Mouse (Mus musculus) cerebellum, postnatal 4 days (tissue): ENCODE results near the gene Fbxo27.
"Not testable (repeated sequence)": the region's sequence is repeated elsewhere in the genome, so short reads cannot be mapped to it uniquely, and the experiment has no call there.

Experiments used
- DNase-seq, 2 experiments: peaks; one replicate each; pipeline ENCODE4 v3.0.0; 2022; ENCODE audit warnings: low spot score in 2 of 2, mixed read lengths in 1 of 2

Fbxo27 gene

DNA sequence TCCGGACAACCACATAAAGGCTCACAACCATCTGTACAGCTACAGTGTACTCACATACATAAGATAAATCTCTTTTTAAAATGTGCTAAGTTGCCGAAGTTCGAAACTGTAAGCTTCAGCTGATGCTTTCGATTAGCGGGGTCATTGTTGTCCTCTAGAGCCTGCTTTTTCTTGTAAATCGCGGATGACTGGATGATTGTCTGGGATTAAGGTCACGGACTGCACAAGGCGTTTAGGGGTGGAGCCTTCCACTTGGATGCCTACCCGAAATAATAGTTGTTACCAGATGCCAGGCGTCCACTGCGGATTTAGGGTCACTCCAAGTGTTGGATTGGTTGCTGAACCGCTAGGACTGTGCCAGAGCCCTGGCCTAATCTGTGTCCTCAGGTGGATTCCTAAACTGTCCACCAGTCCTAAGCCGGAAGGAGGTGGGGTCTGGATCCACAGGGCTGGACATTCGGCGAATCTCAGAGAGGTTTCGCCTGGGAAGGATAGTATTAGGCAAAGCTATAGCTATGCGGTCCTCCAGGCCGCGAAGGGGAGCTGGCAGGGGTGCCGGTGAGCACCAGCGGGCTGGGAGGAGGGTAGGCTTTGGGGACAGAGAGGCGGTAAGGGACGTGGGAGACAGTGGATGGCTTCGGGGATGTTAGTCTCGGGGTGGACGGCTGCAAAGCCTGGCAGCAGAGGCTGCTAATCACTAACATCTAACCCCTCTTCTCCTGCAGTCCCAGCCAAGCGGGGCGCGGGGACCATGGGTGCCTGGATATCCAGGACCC, at the start of gene Fbxo27:
Gene Fbxo27 (plus strand): TSS at position 305 of the 776 bp plus-strand sequence.
- no peak for DNase-seq

DNA sequence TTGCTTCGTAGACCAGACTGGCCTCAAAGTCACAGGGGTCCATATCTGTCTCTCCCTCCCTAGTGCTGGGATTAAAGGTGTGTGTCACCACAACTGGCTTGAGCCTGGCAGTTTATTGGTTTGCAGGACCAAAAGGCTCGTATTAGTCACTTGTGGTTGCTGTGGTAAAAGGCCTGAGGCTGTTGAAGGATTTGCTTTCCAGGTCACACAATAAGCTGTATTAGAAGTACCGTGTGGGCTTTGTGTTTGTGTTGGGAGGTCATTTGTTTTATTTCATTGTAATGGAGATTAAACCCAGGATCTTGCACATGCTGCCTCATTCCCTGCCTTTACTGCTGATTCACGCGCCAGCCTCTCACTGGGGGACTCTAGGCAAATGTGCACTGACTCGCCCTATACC, 47.3 kb upstream of the Fbxo27 start:
- no peak for DNase-seq

DNA sequence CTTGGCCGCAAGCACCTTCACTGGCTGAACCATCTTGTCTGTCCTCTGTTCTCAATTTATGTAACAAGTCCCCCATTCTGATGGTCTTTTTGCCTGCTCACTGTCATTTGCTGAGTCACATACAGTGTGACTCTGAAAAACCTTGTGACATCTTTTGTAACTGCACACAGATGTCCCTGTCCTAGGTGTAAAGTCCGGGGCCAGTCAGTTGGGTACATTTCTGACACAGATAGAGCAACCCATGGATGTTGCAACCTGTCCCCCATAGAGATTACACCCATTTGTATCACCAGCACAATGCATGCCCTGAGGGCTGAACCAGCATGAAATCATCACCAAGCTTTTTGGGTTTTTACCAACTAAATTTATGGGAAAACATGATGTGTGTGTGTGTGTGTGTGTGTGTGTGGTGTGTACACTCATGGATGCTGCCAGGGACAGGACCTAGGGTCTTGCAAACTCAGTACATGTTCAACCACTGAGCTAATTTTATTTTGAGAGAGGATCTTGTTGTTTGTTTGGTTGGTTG, 46.6 kb upstream of the Fbxo27 start:
- no peak for DNase-seq

DNA sequence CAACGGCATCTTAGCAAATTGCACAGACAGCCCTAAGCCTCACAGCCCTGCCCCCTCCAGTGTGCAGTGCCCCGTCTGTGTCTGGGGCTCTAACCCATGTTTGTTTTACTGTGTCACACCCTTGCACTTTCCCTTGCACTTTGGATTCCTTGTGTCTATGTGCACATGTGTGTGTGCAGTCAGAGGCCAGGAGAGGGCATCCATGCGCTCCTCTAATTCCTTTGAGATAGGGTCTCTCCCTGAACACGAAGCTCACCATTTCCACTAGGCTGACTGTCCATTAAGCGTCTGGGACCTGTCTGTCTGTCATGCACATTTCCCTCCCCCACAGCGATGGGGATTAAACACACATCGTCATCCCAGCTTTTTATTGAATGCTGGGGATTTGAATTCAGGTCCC, 45.6 kb upstream of the Fbxo27 start:
- no peak for DNase-seq

DNA sequence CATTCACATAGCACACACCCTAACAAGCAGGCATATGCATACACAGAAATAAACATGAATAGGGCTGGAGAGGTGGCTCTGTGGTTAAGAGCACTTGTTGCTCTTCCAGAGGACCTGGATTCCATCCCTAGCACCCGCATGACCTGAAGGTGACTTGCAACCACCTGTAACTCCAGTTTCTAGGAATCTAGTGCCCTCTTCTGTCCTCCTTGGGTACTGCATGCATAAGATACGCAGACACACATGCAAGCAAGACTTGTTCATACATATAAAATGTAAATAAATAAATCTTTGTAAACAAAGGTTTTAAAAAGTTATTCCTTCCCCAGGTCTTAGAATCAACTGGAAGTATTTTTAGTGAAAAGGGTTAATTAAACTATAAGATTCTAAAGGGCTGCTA, 41.5 kb upstream of the Fbxo27 start:
- no peak for DNase-seq

DNA sequence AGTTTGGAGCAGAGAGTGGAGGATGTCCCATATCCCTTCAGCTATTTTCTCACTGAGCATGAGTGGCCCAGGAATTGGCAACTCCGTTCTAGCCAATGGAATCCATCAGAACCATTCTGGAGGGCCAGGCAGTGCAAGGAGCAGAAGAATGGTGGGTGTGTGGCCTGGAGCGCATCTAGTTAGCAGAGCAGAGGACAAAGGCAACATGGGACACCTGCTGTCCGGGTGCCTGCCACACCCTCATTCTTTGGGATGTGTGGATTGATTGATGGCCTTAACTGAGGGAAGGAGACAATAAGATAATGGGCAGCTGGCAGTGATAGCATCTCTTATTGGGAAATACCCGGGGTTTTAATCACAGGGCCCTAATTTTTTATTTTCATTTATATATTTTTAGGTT, 36.2 kb upstream of the Fbxo27 start:
- no peak for DNase-seq

DNA sequence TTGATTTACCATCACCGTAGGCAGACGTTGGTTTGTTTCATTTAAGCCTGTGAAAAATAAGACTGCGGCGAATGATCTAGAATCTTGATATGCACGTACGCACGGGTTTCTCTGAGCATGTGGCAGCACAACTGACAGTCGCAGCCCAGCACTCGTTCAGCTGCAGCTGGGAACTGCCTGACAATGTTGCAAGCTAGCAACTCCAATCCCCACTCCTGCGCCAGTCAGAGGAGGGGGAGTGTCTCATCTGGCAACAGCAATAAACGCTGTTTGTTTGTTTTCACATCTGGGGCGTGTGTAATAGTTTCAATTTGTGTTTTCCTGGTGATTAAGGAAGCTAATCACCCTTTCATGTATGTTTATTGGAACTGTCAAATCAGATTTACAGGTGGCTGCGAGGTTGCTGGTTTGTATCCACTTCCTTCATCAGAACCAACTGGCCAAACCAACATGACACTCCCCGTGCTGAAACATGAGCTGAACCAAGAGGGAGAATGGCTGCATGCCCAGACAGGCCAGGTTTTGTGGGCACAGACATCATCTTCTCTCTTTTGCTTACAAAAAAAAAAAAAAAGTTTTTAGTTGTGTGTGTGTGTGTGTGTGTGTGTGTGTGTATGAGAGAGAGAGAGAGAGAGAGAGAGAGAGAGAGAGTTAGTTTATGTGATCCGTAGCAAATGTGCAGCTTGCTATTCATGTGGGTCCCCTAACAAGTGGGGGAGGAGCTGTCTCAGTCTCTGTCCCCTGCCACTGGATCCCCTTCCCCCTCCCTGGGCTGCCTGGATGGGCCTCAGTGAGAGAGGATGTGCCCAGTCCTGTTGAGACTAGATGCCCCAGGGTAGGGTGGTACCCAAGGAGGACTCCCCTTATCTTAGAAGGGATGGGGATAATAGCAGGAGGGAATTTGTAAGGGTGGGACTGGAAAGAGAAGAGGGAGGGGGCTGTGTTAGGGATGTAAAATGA, 26.7 kb upstream of the Fbxo27 start:
- no peak for DNase-seq

DNA sequence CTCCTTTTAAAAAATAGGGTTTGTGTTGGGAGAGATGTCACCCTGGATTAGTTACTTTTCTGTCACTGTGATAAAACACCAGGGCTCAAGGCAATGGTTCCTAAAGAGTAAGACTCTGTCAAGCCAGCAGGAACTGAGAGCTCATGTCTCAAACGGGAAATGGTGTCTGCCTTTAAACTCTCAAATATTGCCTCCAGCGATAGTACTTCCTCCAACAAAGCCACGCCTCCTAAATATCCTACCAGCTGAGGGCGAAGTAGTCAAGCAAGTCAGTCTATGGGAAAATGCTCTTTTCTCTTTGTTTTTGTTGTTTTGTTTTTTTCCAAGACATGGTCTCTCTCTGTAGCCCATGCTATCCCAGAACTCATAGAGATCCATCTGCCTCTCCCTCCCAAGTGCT, 21.5 kb upstream of the Fbxo27 start:
- DNase-seq = no peak

DNA sequence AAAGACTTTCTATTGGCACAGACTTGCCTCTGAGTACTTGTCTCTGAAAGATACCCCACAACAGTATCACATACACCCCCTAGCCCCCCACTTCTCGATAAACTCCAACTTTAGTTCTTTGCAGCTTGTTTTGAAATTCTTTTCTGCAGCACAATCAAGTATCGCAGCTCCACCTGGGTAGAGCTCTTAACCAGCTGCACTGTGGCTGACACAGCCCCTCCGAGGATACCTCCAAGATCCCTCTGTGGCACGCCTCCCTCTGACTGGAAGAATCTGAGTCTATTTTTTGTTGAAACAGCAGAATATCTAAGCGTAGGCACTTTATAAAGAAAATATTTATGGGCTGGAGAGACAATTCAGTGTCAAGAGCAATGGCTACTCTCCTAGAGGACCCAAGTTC, 20.4 kb upstream of the Fbxo27 start:
- DNase-seq = no peak

DNA sequence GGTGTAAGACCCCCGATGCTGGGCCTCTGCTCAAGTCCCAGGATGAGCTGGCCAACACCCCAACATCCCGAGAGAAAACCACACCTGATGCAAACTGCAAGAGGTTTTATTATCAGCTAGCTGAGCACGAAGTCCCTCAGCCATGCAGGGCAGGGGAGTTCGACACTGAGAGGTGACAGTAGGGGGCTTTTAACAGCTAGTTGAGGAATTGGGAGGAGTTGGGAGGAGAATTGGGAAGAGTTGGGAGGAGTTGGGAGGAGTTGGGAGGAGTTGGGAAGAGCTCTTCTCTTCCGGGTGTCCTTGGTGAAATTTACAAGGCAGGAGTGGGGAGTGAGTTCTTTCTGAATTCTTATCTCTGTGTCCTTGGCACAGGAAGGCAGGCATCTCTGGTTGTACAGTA, 19.9 kb upstream of the Fbxo27 start:
- not testable (repeated sequence) for DNase-seq

DNA sequence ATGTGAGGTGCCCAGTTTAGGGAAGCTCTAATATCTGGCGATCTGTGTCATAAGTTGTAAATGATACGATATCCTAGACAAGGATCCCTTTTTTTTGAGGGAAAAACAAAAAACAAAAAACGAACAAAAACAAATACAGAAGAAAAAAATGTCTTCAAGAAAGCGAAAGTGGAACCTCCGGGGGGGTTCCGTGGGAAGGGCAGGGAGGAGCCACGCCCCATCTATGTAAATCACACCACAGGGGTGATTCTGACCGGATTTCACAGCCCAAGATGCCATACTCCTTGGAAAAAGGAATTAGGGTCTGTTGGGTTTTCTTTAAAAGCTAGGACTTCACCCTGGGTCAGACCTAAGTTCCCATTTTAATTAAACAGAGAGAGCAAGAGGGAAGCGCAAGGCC, 17.7 kb upstream of the Fbxo27 start:
- DNase-seq = no peak

DNA sequence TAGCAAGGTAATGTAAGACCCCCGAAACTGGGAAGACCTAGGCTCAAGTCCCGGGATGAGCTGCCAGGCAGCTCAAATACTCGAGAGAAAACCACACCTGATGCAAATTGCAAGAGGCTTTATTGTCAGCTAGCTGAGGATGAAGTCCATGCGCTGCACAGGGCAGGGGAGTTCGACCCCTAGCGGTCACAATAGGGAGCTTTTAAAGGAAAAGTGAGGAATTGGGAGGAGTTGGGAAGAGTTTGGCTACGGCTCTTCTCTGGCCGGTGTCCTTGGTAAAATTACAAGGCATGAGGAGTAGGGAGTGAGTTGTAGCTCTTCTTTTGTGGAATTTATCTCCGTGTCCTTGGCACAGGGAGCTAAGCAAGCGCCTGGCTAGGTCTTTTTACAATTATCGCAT, 16.9 kb upstream of the Fbxo27 start:
- peak in 1 of 2 experiments; percentile 12 for DNase-seq

DNA sequence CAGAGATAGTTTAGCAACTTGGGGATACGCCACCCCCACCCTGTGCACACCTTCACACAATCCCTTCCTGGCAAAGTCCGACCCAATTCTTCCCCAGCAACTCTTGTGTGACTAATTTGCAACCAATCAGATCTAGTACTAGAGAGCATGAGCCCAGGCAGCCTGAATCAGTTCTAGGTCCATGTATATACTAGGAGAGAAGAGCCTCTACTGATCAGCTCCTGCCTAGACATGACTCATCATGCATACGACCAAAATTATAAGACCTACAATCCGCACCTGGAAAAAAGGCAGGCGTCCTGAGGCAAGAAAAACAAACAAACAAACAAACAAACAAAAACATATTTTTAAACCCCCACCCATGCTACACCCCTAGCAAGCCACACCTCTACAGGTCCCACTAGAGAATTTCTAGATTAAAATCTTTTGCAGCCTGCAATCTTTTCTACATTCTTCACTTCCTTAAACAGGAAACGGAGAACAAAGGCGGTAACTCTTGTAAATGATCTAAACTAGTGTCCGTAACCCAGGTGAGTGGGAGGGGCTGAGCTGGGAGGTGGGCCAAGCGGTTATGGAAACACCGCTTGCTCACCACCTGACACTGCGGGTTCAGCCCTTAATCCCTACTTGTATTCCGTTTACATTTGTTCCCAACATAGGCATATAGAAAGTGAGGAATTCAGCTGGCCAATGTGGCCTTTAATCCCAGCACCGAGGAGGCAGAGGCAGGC, 15.7 kb upstream of the Fbxo27 start:
- no peak for DNase-seq

DNA sequence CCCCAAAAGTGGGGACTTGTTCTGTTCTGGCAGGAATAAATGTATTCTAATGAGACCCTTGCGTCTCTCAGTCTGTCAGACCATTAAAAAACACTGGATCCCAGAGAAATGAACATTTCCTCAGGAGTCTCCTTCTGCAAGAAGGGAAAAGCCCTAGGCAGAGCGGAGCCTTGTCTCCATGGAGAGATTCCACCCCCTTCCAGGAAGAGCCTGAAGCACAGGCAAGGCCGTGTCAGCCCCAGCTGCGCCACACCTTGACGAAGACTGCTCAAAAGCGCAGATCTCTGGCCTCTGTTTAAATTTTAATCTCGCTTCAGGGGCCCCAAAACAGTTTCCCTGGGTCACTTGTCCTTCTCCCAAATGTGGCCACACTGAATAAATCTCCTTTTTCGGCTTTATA, 15.0 kb upstream of the Fbxo27 start:
- DNase-seq = no peak

DNA sequence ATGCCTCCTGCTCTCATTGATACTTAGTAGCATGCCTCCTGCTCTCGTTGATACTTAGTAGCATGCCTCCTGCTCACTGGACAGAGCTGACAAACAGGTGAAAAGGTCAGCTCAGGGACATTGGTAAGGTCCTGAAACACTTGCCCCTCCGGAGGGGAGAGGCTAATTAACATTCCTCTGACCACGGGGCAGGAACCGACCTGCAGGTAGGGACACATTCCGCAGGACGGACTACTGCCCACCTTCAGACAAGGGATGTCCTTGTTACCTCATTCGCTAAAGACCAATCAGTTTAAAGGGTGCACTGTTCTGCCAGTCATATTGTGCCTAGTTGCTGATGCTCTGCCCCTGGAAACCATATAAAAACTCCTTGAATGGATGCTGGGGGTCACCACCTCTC, 1.6 kb upstream of the Fbxo27 start:
- no peak for DNase-seq

DNA sequence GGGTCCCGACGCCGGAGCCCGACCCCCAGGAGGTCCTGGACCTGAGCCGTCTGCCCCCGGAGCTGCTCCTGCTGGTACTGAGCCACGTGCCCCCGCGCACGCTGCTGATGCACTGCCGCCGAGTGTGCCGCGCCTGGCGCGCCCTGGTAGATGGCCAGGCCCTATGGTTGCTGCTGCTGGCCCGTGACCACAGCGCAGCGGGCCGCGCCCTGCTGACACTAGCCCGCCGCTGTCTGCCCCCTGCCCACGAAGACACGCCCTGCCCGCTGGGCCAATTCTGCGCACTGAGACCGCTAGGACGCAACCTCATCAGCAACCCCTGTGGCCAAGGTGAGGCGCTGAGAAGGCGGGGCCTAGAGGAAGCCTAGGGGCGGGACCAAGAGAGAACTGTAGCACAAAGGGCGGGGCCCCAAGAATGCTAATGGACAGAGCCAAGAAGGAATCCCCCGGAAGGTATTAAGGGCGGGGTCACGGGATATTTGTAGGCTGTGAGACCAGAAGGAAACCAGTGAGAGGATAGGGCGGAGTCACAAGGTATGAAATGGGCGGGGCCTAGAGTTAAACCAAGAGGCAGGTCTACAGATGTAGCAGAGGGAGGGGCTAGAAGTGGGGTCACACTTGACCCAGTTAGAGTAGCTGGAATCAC, 795 bp downstream of the Fbxo27 start:
- peak; percentile 36 to 64 for DNase-seq

DNA sequence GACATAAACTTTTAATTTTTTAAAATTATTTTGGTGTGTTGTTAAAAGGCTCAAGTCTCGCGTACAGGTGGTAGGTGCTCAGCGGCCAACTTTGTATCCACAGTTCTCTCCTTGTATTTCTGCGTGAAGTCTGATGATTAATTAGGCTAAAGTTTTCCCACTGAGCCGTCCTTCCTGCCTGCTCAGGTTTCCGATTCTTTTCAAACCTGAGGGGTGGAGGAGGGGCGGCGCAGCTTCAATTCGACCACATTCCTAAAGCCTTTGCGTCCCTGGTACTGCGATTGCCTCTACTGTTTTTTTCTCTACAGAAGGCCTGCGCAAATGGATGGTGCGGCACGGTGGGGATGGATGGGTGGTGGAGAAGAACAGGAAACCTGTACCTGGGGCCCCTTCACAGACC, 1.8 kb downstream of the Fbxo27 start:
- DNase-seq = peak in 1 of 2 experiments; percentile 3

DNA sequence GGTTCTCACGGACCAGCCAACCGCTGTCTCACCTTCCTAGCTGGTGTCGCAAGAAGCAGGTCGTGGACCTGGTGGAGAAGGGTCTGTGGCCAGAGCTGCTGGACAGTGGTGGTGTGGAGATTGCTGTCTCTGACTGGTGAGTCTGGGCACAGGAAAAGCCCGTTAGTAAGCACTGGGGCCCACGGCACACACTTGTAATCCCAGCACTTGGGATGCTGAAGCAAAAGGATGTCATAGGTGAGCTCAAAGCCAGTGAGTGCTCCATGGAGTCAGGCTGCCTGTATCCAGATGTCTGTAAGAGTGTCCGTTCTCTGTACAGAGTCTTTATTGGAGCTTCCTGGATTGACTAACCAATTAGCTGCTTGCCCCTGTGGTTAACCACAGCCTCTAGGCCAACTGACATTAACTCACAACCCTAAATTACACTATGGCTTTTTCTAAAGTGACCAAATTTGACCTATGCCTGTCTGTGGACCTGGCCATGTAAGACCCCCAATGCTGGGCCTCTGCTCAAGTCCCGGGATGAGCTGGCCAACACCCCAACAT, 2.4 kb downstream of the Fbxo27 start:
- DNase-seq = no peak

DNA sequence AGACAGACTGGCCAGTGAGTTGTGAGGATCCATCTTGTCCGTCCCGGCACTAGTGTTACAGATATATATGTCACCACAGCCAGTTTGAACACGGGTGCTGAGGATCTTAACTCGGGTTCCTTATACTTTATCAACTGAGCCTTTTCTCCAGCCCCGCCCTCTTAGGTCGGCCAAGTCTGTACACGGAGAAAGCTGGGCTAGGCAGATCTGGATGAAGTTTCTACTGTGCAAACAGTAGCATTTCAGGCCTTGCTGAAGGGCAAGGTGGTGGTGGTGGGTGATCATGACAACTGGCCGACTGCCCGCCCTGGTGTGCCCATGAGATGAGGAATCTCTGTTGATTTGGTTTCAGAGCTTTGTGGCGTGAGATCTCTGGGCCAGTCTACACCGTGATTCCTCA, 4.6 kb downstream of the Fbxo27 start:
- no peak for DNase-seq

DNA sequence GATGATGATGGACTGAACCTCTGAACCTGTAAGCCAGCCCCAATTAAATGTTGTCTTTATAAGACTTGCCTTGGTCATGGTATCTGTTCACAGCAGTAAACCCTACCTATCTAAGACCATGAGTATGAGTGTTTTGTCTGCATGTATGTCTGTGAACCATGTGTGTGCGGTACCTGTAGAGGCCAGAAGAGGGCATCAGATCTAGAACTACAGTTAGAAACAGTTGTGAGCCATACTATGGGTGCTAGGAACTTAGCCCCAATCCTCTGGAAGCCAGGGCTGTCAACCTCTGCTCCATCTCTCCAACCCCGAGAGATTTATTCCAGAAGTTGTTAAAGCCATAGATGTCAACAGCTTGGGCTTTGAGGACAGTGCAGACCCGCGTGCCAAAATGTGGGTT, 7.6 kb downstream of the Fbxo27 start:
- DNase-seq = no peak

DNA sequence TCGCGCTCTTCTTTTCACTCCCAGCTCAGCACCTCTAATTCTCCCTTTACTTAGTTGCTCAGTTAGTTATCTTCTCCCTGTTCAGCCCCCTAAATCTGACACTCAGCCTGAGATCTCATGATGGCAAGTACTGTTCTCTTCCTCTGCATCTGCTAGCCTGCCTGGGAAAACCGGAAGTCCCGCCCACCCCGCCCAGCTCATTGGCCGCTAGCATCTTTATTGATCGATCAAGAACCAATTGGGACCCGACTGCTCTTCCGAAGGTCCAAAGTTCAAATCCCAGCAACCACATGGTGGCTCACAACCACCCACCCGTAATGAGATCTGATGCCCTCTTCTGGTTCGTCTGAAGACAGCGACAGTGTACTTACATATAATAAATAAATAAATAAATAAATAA, 8.7 kb downstream of the Fbxo27 start:
- not testable (repeated sequence) for DNase-seq
